Mouse (Mus musculus) forebrain, embryonic 15.5 days (tissue): Measurements from ENCODE around the gene Apol9b. TPM values are rescaled to one million over a fixed set of nuclear protein-coding genes. Genes with fewer than 3 reads are reported as not detected.

Experiments
- ATAC-seq: fragments of 200-750 bp; cut with Nextera tagmentation; replicated peaks from 2 replicates; pipeline ENCODE4 v1.8.0; 2017; ENCODE audit warnings: mild to moderate bottlenecking, moderate TSS enrichment, moderate library complexity
- H3K27ac ChIP-seq: fragments of 300-500 bp; sonication (generic); replicated peaks from 2 replicates; pipeline ENCODE4 v1.5.1; 2015; ENCODE audit warnings: mild to moderate bottlenecking, inconsistent platforms
- H3K27me3 ChIP-seq: fragments of 300-500 bp; sonication (generic); 2 replicates; pipeline ENCODE4 v1.6.1; 2015; ENCODE audit warnings: inconsistent platforms
- H3K36me3 ChIP-seq: fragments of 300-500 bp; sonication (generic); 2 replicates; pipeline ENCODE4 v1.6.1; 2015; ENCODE audit warnings: mild to moderate bottlenecking, inconsistent platforms
- H3K4me1 ChIP-seq: fragments of 300-500 bp; sonication (generic); 2 replicates; pipeline ENCODE4 v1.6.1; 2015; ENCODE audit warnings: inconsistent platforms
- H3K4me2 ChIP-seq: fragments of 300-500 bp; sonication (generic); replicated peaks from 2 replicates; pipeline ENCODE4 v1.6.1; 2015; ENCODE audit warnings: mild to moderate bottlenecking, inconsistent platforms
- H3K4me3 ChIP-seq: fragments of 300-500 bp; sonication (generic); 2 replicates; pipeline ENCODE4 v1.5.1; 2015; ENCODE audit warnings: mild to moderate bottlenecking, inconsistent platforms
- H3K9ac ChIP-seq: fragments of 300-500 bp; sonication (generic); replicated peaks from 2 replicates; pipeline ENCODE4 v1.6.1; 2015; ENCODE audit warnings: mild to moderate bottlenecking, inconsistent platforms
- H3K9me3 ChIP-seq: fragments of 300-500 bp; sonication (generic); 2 replicates; pipeline ENCODE4 v1.6.1; 2016; ENCODE audit warnings: inconsistent platforms
- WGBS: fragments of 180-500 bp; shearing (Covaris S2); methylation state at CpG from one replicate; pipeline ENCODE4 v1.1.7; 2015; ENCODE audit warnings: mixed read lengths; 5-methylcytosine and 5-hydroxymethylcytosine counted together
- polyA plus RNA-seq: library from polyadenylated mRNA; unstranded; fragments of >200 nt; fragmentation: Nextera tagmentation; extraction: Ambion mirVana; gene quantifications from 2 replicates; pipeline ENCODE4 v1.2.1, GENCODE M21; 2015

Apol9b gene
- polyA plus RNA-seq, 1 experiment from 2014 or later = not detected

DNA sequence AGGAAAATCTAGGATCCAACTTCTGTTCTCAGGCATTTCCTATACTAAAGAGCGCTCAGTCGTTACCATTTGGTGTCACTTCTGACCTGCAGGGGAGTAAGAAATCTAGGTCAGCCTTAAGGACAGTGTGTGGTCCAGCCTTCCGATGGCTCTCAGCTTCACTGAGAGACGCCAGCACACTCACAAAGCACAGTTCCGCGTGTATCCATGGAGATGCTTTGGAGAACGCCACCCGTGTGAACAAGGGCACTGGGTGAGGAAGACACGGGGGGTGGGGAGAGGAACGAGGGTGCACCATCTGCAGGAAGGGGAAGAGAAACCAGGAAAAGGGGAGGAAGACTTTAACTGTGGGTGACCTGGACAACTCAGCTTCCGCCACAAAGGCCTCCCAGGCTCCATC lies 23.6 kb downstream of the Apol9b start:
- Histone ChIP-seq H3K27me3 (no peaks in the 10 kb centered on the region), H3K36me3 (no peaks in the 10 kb centered on the region), H3K4me1 (no peaks in the 10 kb centered on the region), H3K9ac (no peak overlapping the region), H3K4me2 (no peak overlapping the region), H3K4me3 (no peak overlapping the region), H3K9me3 (no peaks in the 10 kb centered on the region), H3K27ac (no peak overlapping the region)
- 60% methylated on average over 11 of the region's 11 CpGs for whole genome bisulfite sequencing
- ATAC-seq = no peak

DNA sequence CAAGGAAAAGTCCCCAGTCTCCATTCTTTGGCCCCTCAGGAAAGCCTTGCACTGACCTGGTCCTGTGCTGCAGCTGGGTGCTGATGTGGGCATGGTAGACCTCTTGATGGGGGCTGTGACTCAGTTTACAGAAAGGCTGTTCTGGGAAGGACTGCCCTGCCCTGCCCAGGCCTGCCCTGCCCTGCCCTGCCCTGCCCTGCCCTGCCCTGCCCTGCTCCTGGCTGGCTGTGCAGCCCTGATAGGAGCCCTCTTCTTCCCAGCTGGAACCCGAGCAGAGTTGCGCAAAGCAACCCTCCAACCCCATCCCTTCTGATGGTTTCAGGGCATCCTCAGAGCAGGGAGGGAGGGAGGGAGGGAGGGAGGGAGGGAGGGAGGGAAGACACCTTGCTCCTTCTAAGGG lies 26.3 kb downstream of the Apol9b start:
- Histone ChIP-seq H3K36me3 (no peaks in the 10 kb centered on the region), H3K27me3 (no peaks in the 10 kb centered on the region), H3K4me2 (no peak overlapping the region), H3K9me3 (no peaks in the 10 kb centered on the region), H3K4me1 (no peaks in the 10 kb centered on the region), H3K4me3 (no peak overlapping the region), H3K27ac (no peak overlapping the region), H3K9ac (no peak overlapping the region)
- ATAC-seq = no peak
- no CpG with 5 or more reads among the region's 2 CpGs for WGBS

DNA sequence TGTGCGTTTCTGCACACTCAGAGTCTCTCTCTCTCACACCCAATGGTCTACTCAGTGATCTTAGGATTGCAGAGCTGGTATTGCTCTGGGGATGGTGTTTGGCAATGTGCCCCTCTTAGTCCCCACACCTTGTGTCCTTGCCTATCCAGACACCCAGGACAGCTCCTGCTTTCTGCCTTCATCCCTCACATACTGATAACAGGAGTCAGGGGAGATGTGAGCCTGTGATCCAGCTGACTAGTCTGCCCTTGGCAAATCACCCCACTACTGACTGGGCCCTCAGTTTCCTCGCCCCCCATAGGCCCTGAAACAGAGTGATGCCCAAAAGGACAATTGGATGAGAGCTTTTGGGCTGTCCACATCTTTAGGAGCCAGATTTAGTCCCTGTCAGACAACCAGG lies 27.2 kb downstream of the Apol9b start:
- H3K4me1 ChIP-seq = no peaks in the 10 kb centered on the region
- H3K9me3 ChIP-seq = no peaks in the 10 kb centered on the region
- H3K27ac ChIP-seq = no peak overlapping the region
- peaks cover 7% of the 10 kb centered on the region; the same call in 1 of the 2 replicates for H3K36me3 ChIP-seq
- ATAC-seq = no peak
- no peak overlapping the region for H3K9ac ChIP-seq
- no peak overlapping the region for H3K4me2 ChIP-seq
- H3K27me3 ChIP-seq = no peaks in the 10 kb centered on the region
- WGBS = 54% methylated on average over 2 of the region's 2 CpGs
- no peak overlapping the region for H3K4me3 ChIP-seq

DNA sequence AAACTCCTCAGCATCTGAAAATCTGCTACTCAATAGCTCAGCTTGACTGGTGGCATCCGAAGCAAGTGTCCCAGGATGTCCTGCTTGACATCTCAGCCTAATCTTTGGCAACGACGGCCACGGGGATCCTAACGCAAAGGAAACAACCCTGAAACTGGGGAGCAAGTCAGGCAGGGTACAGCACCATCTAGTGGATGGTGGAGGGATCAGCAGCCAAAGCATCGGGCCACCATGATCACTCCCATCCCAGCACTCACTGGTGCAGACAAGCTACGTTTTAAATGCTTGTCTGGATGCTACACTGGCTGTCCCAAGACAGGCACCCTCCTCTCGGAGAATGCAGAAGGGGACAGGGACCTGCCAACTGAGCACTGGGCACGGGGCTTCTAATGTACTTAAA lies 28.0 kb downstream of the Apol9b start, which contains the start of gene Apol8:
Apol8 (minus strand) TSS at position 156 of the 400 bp plus-strand sequence.
- no peak within 1 kb of the TSS for H3K4me2 ChIP-seq
- 6% methylated on average over 9 of the region's 9 CpGs for WGBS
- no peaks in the 10 kb centered on the region for H3K27me3 ChIP-seq
- no peak within 1 kb of the TSS for H3K9ac ChIP-seq
- no peak for ATAC-seq
- no peak within 1 kb of the TSS for H3K27ac ChIP-seq
- H3K9me3 ChIP-seq = no peaks in the 10 kb centered on the region
- no peaks in the 10 kb centered on the region for H3K4me1 ChIP-seq
- peaks cover 11% of the 10 kb centered on the region; the same call in 1 of the 2 replicates for H3K36me3 ChIP-seq
- no peak within 1 kb of the TSS for H3K4me3 ChIP-seq

DNA sequence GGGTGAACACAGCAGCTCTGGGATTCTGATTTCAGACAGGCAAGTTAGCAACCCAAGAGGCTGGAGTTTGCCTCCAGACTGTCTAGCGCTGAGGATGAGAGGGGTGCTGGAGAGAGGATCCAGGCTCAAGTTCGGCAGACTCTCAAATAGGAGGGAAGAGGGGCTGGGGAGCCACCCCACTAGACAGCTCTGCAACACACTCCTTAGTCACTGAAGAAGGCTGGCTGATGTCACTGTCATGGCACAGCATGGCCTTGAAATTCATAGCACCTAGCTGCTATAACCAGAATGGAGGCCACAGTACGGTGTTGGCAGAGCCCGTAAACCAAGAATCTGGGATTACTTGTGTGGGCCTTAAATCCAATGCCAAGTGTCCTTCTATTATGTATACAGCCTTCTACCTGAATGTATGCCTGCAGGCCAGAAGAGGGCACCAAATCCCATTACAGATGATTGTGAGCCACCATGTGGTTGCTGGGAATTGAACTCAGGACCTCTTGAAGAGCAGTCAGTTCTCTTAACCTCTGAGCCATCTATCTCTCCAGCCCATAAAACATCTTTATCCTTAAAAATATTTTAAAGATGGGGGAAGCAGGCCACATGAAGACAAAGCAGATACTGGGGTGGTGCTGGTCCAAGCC lies 28.9 kb downstream of the Apol9b start:
- WGBS = 77% methylated on average over 4 of the region's 4 CpGs
- Histone ChIP-seq H3K4me3 (no peak overlapping the region), H3K27me3 (no peaks in the 10 kb centered on the region), H3K4me1 (no peaks in the 10 kb centered on the region), H3K27ac (no peak overlapping the region), H3K9me3 (no peaks in the 10 kb centered on the region), H3K9ac (no peak overlapping the region), H3K4me2 (no peak overlapping the region), H3K36me3 (peaks cover 19% of the 10 kb centered on the region)
- no peak for ATAC-seq

DNA sequence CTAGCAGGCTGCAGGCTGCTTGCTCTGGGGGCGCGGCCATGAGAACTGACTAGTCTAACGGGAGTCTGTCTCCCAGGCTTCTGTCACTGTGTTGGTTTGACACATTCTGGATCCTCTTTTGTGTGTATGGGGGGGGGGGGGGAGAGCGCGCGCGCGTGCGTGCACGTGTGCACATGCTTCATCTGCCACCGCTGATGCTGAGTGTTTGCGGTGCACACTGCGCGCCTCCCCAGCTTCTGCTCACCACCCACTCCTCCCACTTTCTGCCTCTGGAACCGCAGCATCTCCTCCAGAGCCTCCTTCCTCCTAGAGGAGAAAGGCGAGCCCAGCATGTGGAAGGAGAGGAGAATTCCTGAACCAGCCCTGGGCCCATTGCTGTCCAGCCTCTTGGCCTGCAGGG lies 31.2 kb downstream of the Apol9b start:
- Histone ChIP-seq H3K9me3 (no peaks in the 10 kb centered on the region), H3K27me3 (no peaks in the 10 kb centered on the region), H3K4me1 (no peaks in the 10 kb centered on the region), H3K27ac (no peak overlapping the region), H3K9ac (no peak overlapping the region), H3K4me2 (no peak overlapping the region), H3K36me3 (peaks cover 34% of the 10 kb centered on the region), H3K4me3 (no peak overlapping the region)
- no peak for ATAC-seq
- 89% methylated on average over 16 of the region's 16 CpGs for WGBS

DNA sequence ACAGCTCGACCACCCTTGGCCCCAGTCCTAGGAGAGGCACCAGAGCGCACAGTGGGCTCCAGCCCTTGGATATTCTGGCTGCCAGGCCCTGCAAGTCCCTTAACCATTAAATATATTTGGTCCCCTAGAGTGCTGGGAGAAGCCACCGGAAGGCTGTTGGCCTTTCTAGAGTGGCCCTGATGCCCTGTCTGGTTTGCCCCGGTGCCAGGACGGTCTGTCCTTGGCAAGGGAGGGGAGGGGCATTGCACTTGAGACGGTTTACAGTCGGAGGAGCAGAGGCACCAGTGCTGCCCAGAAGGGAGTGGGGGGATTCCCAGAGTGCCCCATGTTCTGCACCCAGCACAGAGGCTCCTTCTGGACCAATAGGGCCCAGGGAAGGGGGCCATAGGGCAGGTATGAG lies 32.2 kb downstream of the Apol9b start:
- Histone ChIP-seq H3K27me3 (no peaks in the 10 kb centered on the region), H3K27ac (no peak overlapping the region), H3K4me1 (no peaks in the 10 kb centered on the region), H3K4me3 (no peak overlapping the region), H3K4me2 (no peak overlapping the region), H3K36me3 (peaks cover 43% of the 10 kb centered on the region), H3K9me3 (no peaks in the 10 kb centered on the region), H3K9ac (no peak overlapping the region)
- WGBS = 93% methylated on average over 7 of the region's 7 CpGs
- ATAC-seq = no peak

DNA sequence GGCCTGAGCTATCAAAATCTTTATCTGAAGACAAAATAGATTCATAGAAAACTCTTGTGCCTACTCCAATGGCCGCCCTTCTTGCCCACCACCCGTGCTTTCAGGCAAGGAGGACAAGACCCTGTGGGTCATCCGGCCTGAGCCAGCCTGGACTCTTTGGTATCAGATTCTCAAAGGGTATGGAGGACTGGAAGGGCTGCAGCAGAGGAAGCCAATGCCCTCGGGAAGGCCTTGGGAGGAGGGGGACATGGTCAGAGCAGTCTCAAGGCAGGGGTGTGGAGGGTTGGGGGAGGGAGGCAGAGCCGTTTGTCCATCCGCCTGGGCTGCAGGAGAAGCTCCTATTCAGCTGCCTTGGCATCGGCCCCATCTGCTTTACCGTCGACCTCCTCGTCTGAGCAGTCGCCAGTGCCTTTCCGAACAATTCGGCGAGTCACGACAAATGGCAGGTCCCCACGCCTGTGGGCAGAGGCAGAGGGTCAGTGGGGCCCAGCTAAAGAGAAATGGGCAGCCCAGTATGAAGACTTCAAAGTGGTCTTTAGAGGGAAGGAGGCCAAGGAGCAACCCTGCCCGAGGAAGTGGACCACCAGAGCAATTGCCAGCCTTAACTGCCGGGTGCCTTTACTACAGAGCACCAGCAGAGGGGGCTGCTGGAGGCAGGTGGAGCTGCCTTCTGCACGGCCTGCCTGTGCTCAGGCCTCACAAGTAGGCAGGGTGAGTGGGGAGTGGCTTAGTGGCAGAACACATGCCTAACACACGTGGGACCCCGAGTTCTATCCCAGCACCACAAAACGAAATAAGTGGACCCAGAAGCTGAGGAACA lies 32.9 kb downstream of the Apol9b start:
- H3K9ac ChIP-seq = no peak overlapping the region
- 73% methylated on average over 22 of the region's 22 CpGs for WGBS
- H3K4me2 ChIP-seq = no peak overlapping the region
- H3K4me3 ChIP-seq = no peak overlapping the region
- ATAC-seq = 0 out of 2 replicates have a peak, but pooled peaks have one; percentile 48
- peaks cover 50% of the 10 kb centered on the region for H3K36me3 ChIP-seq
- H3K27me3 ChIP-seq = no peaks in the 10 kb centered on the region
- H3K9me3 ChIP-seq = no peaks in the 10 kb centered on the region
- no peak overlapping the region for H3K27ac ChIP-seq
- H3K4me1 ChIP-seq = no peaks in the 10 kb centered on the region

DNA sequence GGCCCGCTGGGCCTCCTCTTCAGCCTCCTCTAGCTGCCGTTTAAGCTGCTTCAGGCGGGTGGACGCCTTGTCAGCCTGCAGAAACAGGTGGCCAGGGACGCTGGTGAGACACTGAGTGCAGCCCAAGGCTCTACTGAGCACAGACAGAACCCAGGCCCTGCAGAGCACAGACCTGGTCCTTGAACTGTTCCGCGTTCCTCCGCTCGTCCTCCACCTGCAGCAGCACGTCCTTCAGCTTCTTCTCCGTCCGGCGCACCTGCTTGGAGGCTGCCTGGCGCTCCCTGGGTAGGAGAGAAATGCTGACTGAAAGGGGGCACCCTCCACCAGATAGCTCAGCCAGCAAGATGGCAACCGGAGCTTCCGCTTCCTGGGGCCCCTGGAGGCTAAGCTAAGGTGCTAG lies 34.2 kb downstream of the Apol9b start:
- H3K27me3 ChIP-seq = no peaks in the 10 kb centered on the region
- no peak overlapping the region for H3K4me2 ChIP-seq
- H3K4me1 ChIP-seq = no peaks in the 10 kb centered on the region
- H3K4me3 ChIP-seq = no peak overlapping the region
- no peak overlapping the region for H3K9ac ChIP-seq
- H3K27ac ChIP-seq = no peak overlapping the region
- ATAC-seq = no peak
- peaks cover 62% of the 10 kb centered on the region for H3K36me3 ChIP-seq
- WGBS = 95% methylated on average over 16 of the region's 16 CpGs
- no peaks in the 10 kb centered on the region for H3K9me3 ChIP-seq

DNA sequence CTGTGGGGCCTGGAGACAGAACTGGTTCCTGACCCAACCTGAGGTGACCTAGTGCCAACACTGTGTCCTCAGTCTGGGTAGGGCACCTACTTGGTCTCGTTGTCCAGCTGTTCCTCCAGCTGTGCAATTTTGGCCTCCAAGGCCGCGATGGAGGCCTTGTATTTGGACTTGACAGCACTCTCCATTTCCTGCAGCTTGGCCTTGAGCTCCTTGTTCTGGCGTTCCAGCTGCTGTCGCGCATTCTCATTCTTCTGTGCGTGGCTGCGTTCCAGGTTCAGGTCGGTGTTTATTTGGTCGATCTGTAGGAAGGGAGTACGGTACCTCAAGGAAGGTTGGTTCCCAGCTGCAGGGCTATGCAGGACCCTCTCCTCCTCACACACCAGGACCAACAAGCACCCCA lies 34.9 kb downstream of the Apol9b start:
- Histone ChIP-seq H3K9me3 (no peaks in the 10 kb centered on the region), H3K4me3 (no peak overlapping the region), H3K36me3 (peaks cover 69% of the 10 kb centered on the region), H3K9ac (no peak overlapping the region), H3K27me3 (no peaks in the 10 kb centered on the region), H3K4me2 (no peak overlapping the region), H3K4me1 (no peaks in the 10 kb centered on the region), H3K27ac (no peak overlapping the region)
- 94% methylated on average over 11 of the region's 11 CpGs for WGBS
- no peak for ATAC-seq

DNA sequence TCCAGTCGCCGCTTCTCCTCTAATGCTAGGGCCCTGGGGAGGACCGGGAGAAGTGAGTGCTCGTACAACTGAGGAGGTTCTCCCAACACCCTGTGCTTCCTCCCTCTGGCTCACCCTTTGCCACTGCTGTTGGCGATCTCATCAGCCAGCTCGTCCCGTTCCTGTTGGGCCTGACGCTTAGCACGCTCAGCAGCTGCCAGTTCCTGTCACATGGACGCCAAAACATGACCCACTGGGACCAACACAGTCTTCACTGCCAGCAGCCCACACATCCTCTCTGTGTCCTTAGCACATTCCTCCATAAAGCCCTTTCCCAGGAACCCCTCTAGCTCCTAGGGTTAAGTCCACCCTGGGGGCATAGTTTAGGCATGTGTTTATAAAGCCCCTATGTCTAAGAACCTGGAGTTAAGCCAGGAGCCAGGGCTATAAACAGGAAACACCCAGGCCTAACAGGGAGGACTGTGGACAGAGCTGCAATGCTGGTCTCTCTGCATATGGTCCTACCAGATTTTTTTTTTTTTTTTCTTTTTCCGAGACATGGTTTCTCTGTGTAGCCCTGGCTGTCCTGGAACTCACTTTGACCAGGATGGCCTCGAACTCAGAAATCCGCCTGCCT lies 35.7 kb downstream of the Apol9b start:
- peaks cover 77% of the 10 kb centered on the region for H3K36me3 ChIP-seq
- no peak overlapping the region for H3K27ac ChIP-seq
- no peak for ATAC-seq
- no peak overlapping the region for H3K9ac ChIP-seq
- no peak overlapping the region for H3K4me2 ChIP-seq
- no peaks in the 10 kb centered on the region for H3K9me3 ChIP-seq
- H3K27me3 ChIP-seq = no peaks in the 10 kb centered on the region
- no peaks in the 10 kb centered on the region for H3K4me1 ChIP-seq
- WGBS = 71% methylated on average over 13 of the region's 13 CpGs
- no peak overlapping the region for H3K4me3 ChIP-seq

DNA sequence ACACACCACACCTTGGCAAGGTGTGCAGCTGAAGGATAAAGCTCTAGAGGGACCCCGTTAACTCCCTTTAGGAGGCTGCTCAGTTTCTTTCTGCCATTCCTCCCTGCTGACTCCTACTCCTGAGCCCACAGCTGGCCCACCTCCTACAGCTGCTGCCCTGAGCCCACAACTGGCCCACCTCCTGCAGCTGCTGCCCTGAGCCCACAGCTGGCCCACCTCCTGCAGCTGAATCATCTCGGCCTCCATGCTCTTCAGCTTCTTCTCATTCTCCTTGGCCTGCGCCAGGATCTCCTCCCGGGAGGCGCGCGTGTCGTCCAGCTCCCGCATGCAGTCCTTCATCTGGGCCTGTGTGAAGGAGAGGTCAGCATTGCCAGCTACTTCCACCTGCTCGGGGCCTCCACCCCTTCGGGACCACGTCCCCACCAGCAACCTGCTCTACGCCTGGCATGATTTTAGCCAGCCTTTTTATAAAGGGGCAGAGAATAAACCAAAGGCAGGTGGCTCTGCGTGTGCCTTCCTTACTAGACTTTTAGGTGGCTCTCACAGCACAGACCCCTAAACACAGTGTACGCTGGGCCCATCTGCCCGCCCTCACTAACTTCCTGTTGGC lies 36.8 kb downstream of the Apol9b start:
- no peaks in the 10 kb centered on the region for H3K27me3 ChIP-seq
- H3K4me3 ChIP-seq = no peak overlapping the region
- H3K9me3 ChIP-seq = no peaks in the 10 kb centered on the region
- H3K27ac ChIP-seq = no peak overlapping the region
- H3K4me2 ChIP-seq = no peak overlapping the region
- no peaks in the 10 kb centered on the region for H3K4me1 ChIP-seq
- no peak for ATAC-seq
- no peak overlapping the region for H3K9ac ChIP-seq
- WGBS = 94% methylated on average over 16 of the region's 16 CpGs
- peaks cover 85% of the 10 kb centered on the region for H3K36me3 ChIP-seq
